Mouse (Mus musculus) ovary, postnatal 14 days (tissue): ENCODE results near the gene Mau2.
A peak's percentile ranks its signal among the peaks of the same experiment; 100 is the strongest.
"Not testable (repeated sequence)": the region's sequence is repeated elsewhere in the genome, so short reads cannot be mapped to it uniquely, and the experiment has no call there.

Experiments
- DNase-seq: peaks from one replicate; pipeline ENCODE4 v3.0.0; 2022; ENCODE audit warnings: low spot score

Gene Mau2

GRCm38 (mm10) chr8:70023596-70023995, 18.9 kb downstream of the Mau2 start:
- DNase-seq: no peak

GRCm38 (mm10) chr8:70015017-70015416, 27.5 kb downstream of the Mau2 start:
- DNase-seq: no peak

GRCm38 (mm10) chr8:70012763-70013162, 29.8 kb downstream of the Mau2 start:
- no peak for DNase-seq

- no peak for DNase-seq
These were observed 30.2 kb downstream of the Mau2 start for GRCm38 (mm10) chr8:70012350-70012749.

GRCm38 (mm10) chr8:70010796-70011195, 31.7 kb downstream of the Mau2 start:
- DNase-seq: not testable (repeated sequence)

- no peak for DNase-seq
These were observed 37.4 kb downstream of the Mau2 start for GRCm38 (mm10) chr8:70005178-70005577.

- no peak for DNase-seq
These were observed 38.2 kb downstream of the Mau2 start for GRCm38 (mm10) chr8:70004345-70004744.

GRCm38 (mm10) chr8:70003204-70003657, 39.3 kb downstream of the Mau2 start:
- no peak for DNase-seq

- not testable (repeated sequence) for DNase-seq
These were observed 40.7 kb downstream of the Mau2 start for GRCm38 (mm10) chr8:70001892-70002191.

GRCm38 (mm10) chr8:70001176-70001891, 41.2 kb downstream of the Mau2 start:
- peak; percentile 33 for DNase-seq

GRCm38 (mm10) chr8:70000226-70000625, 42.3 kb downstream of the Mau2 start:
- DNase-seq: no peak

GRCm38 (mm10) chr8:69999236-69999635, 43.3 kb downstream of the Mau2 start:
- no peak for DNase-seq

GRCm38 (mm10) chr8:69998706-69999105, 43.8 kb downstream of the Mau2 start:
- DNase-seq: no peak

- no peak for DNase-seq
These were observed 45.8 kb downstream of the Mau2 start for GRCm38 (mm10) chr8:69996589-69997285.

- peak; percentile 99 for DNase-seq
These were observed 46.6 kb downstream of the Mau2 start, which contains the start of gene Gatad2a for GRCm38 (mm10) chr8:69995776-69996588. Gene Gatad2a (minus strand): TSS chr8:69996384.

- DNase-seq: no peak
These were observed 47.1 kb downstream of the Mau2 start for GRCm38 (mm10) chr8:69995422-69995775.

- DNase-seq: not testable (repeated sequence)
These were observed 53.6 kb downstream of the Mau2 start for GRCm38 (mm10) chr8:69988936-69989335.

- no peak for DNase-seq
These were observed 54.8 kb downstream of the Mau2 start for GRCm38 (mm10) chr8:69987744-69988143.

- DNase-seq: no peak
These were observed 57.5 kb downstream of the Mau2 start for GRCm38 (mm10) chr8:69984876-69985553.

GRCm38 (mm10) chr8:69978456-69978855, 64.1 kb downstream of the Mau2 start:
- no peak for DNase-seq

GRCm38 (mm10) chr8:69974806-69975205, 67.7 kb downstream of the Mau2 start:
- DNase-seq: no peak

GRCm38 (mm10) chr8:69974194-69974614, 68.3 kb downstream of the Mau2 start:
- DNase-seq: peak; percentile 98
